Mouse (Mus musculus) G1E (cell line): ENCODE measurements around the gene Fgf3. TPM values are rescaled to one million over a fixed set of nuclear protein-coding genes. Genes with fewer than 3 reads are reported as not detected.

Experiments used
- ATAC-seq: 2 replicates; pipeline ENCODE4 v1.8.0; 2016; ENCODE audit warnings: mild to moderate bottlenecking; ENCODE audit not compliant: insufficient number of reproducible peaks, poor library complexity, low FRiP score, severe bottlenecking; ENCODE audit errors: extremely low read depth
- DNase-seq: peaks from one replicate; pipeline ENCODE4 v3.0.0; 2012; ENCODE audit warnings: low spot score
- H3K27me3 ChIP-seq: 2 replicates; pipeline ENCODE4 v1.6.1; 2012; ENCODE audit warnings: mild to moderate bottlenecking, low read length, inconsistent platforms; ENCODE audit not compliant: insufficient read depth
- H3K36me3 ChIP-seq: replicated peaks from 2 replicates; pipeline ENCODE3; 2012; ENCODE audit warnings: mild to moderate bottlenecking, inconsistent platforms
- H3K4me1 ChIP-seq: 2 replicates; pipeline ENCODE4 v1.6.1; 2012; ENCODE audit warnings: low read depth, low read length, inconsistent platforms, mixed read lengths; ENCODE audit not compliant: insufficient read depth
- H3K4me3 ChIP-seq: 2 replicates; pipeline ENCODE4 v1.5.1; 2012; ENCODE audit warnings: low read depth, mild to moderate bottlenecking, inconsistent platforms, low read length, moderate library complexity, mixed read lengths
- H3K9me3 ChIP-seq: replicated peaks from 2 replicates; pipeline ENCODE4 v1.6.1; 2012; ENCODE audit warnings: inconsistent platforms
- CTCF ChIP-seq: IDR thresholded peaks from 2 replicates; pipeline ENCODE4 v1.5.1; 2012; ENCODE audit warnings: low read depth, low read length, inconsistent platforms, mixed read lengths
- GATA1 ChIP-seq: IDR thresholded peaks from 2 replicates; pipeline ENCODE4 v1.6.1; 2012; ENCODE audit warnings: borderline replicate concordance, low read length, inconsistent platforms, mixed read lengths
- GATA2 ChIP-seq: IDR thresholded peaks from 2 replicates; pipeline ENCODE4 v1.6.1; 2012; ENCODE audit warnings: low read depth, low read length, inconsistent platforms, borderline replicate concordance
- POLR2AphosphoS5 ChIP-seq: IDR thresholded peaks from 2 replicates; pipeline ENCODE4 v1.6.1; 2012; ENCODE audit warnings: low read depth, low read length, inconsistent platforms; ENCODE audit not compliant: insufficient replicate concordance
- TAL1 ChIP-seq: conservative IDR thresholded peaks from 2 replicates; pipeline ENCODE4 v1.6.1; 2012; ENCODE audit warnings: low read depth, low read length, inconsistent platforms, mixed read lengths
- polyA plus RNA-seq: library from polyadenylated mRNA; stranded (reverse); fragments of >175 nt; gene quantifications from 2 replicates; pipeline ENCODE4 v1.2.3, GENCODE M21; 2012
- total RNA-seq, 2 experiments: library from RNA; stranded (forward) in 1 of 2; stranded (reverse) in 1 of 2; fragments of 200-1000 nt in 1 of 2; fragments of >200 nt in 1 of 2; fragmentation: Nextera tagmentation in 1 of 2; gene quantifications; 2 replicates each; pipeline ENCODE4 v1.2.3; 2014 to 2017

Gene Fgf3
- total and polyA plus RNA-seq, 3 experiments, result 0.68 to 14.8 (median 6.2) TPM

DNA sequence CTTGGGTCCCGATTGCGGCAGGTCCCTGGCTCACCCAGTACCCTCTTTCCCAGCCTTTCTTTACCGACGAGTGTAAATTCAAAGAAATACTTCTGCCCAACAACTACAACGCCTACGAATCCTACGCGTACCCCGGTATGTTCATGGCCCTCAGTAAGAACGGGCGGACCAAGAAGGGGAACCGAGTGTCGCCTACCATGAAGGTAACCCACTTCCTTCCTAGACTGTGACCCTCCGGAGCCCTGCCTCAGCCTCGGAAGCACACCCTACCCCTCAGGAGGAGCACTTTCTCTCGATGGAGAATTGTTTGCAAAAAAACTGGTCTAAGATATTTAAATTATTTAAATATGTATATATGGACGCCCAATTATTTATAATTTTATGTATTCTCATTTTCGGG is 24.8 kb downstream of the Fgf3 start:
- Histone ChIP-seq H3K9me3 (peaks cover 13% of the 10 kb centered on the region), H3K36me3 (no peaks in the 10 kb centered on the region), H3K27me3 (peaks cover 83% of the 10 kb centered on the region), H3K4me1 (peaks cover 38% of the 10 kb centered on the region), H3K4me3 (no peak overlapping the region)
- ATAC-seq (no peak), DNase-seq (no peak)
- no peak for TF ChIP-seq GATA2
- TF ChIP-seq POLR2AphosphoS5, result no peak
- no peak for TF ChIP-seq TAL1
- TF ChIP-seq CTCF, result no peak
- no peak for TF ChIP-seq GATA1

DNA sequence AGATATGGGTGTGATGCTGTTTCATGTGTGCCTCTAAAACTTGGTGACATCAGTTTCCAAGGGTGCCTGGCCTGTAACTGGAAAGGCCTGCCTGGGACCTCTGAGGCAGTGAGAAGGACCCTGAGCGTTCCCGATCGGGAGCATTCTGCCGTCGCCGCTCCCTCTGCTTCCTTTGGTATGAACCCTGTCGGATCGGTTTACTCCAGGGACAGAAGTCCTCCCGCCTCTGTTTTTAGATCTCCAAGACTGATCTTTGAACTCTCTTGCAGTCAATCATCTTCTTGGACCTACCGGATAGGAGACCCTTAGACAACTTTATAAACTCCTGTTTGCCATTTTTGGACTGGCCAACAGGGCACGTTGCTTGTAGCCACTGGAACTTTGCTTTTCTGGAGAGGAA is 25.3 kb downstream of the Fgf3 start:
- TF ChIP-seq POLR2AphosphoS5, result no peak
- no peak for TF ChIP-seq GATA2
- no peak for TF ChIP-seq TAL1
- TF ChIP-seq CTCF, result no peak
- TF ChIP-seq GATA1, result no peak
- no peaks in the 10 kb centered on the region for H3K36me3 ChIP-seq
- peaks cover 86% of the 10 kb centered on the region for H3K27me3 ChIP-seq
- DNase-seq, result no peak
- peaks cover 33% of the 10 kb centered on the region for H3K4me1 ChIP-seq
- no peak for ATAC-seq
- peaks cover 13% of the 10 kb centered on the region for H3K9me3 ChIP-seq
- no peak overlapping the region for H3K4me3 ChIP-seq

- Histone ChIP-seq H3K9me3 (peaks cover 13% of the 10 kb centered on the region), H3K4me1 (peaks cover 26% of the 10 kb centered on the region), H3K36me3 (no peaks in the 10 kb centered on the region), H3K4me3 (no peak overlapping the region), H3K27me3 (peaks cover 88% of the 10 kb centered on the region)
- TF ChIP-seq GATA2 (no peak), POLR2AphosphoS5 (no peak), GATA1 (no peak), CTCF (no peak), TAL1 (no peak)
- DNase-seq, result no peak
- ATAC-seq, result no peak
These were observed 26.3 kb downstream of the Fgf3 start for GRCm38 (mm10) chr7:144864160-144864670.

GRCm38 (mm10) chr7:144867161-144867560 is 29.3 kb downstream of the Fgf3 start:
- Histone ChIP-seq H3K36me3 (no peaks in the 10 kb centered on the region), H3K9me3 (0 out of 2 replicates have a peak, but pooled peaks cover 1% of the 10 kb centered on the region), H3K27me3 (peaks cover 76% of the 10 kb centered on the region), H3K4me3 (no peak overlapping the region), H3K4me1 (peaks cover 13% of the 10 kb centered on the region)
- DNase-seq (no peak), ATAC-seq (no peak)
- no peak for TF ChIP-seq CTCF
- no peak for TF ChIP-seq GATA1
- no peak for TF ChIP-seq POLR2AphosphoS5
- no peak for TF ChIP-seq TAL1
- no peak for TF ChIP-seq GATA2

DNA sequence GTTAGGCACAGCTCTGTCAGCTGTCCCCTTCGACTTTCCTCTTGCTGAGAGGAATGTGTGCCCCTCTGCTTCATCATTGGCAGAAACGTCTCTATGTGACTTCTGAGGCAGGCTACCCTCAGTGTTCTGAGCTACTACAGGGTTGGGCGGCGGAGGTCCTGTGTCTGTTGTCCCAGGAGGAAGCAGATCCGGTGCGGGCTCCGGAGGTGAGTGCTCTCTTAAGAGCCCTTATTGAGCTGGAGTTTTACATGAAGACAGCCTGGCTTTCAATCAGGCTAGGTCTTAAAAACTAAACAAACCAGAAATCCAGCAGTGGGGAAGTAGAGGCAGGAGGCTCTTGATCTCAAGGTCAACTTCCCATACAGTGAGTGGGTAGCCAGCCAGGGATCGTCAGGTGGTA is 29.7 kb downstream of the Fgf3 start:
- TF ChIP-seq CTCF (no peak), TAL1 (no peak), GATA2 (no peak), POLR2AphosphoS5 (no peak), GATA1 (no peak)
- H3K4me1 ChIP-seq, result peaks cover 14% of the 10 kb centered on the region

DNA sequence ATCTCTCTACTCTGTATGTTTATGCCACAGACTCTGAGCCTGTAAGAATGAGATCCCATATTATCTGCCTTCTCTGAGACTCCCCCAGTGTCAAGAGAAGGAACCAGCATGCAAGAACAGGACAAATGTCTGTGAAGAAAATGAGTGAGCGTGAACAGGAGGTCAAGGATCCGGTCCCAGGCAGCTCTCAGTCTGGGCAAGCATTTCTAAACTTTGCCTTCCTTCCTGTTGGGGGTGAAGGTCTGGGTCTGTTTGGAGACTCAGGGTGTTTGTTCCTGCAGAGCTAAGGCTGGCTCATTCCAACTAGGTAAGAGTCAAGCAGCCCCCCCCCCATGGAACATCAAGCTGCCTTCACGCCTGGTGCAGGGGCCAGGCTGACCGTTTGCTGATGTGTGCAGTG is 34.5 kb downstream of the Fgf3 start:
- DNase-seq (no peak), ATAC-seq (no peak)
- Histone ChIP-seq H3K36me3 (no peaks in the 10 kb centered on the region), H3K4me3 (no peak overlapping the region), H3K27me3 (peaks cover 74% of the 10 kb centered on the region), H3K9me3 (no peaks in the 10 kb centered on the region), H3K4me1 (peaks cover 18% of the 10 kb centered on the region)
- TF ChIP-seq GATA1, result no peak
- no peak for TF ChIP-seq GATA2
- TF ChIP-seq POLR2AphosphoS5, result no peak
- no peak for TF ChIP-seq TAL1
- no peak for TF ChIP-seq CTCF

More for the DNA sequence above, 29.7 kb downstream of the Fgf3 start:
- Histone ChIP-seq H3K9me3 (no peaks in the 10 kb centered on the region), H3K36me3 (no peaks in the 10 kb centered on the region), H3K27me3 (peaks cover 76% of the 10 kb centered on the region), H3K4me3 (no peak overlapping the region)
- DNase-seq (no peak), ATAC-seq (no peak)
